9 mouse cellular contexts compared by ENCODE assay signal in genomic region chr4:40851031-40851762, GRCm38 (mm10). TPM values are rescaled to one million over a fixed set of nuclear protein-coding genes. Genes with fewer than 3 reads are reported as not detected.
A peak's percentile ranks its signal among the peaks of the same experiment; 100 is the strongest.
DNase-seq lines count a peak whose midpoint lies in the region; ATAC-seq lines count a peak whose summit lies in the region.
"Had no signal": no experiment of that assay in that cellular context is flagged by ENCODE, and none has a peak within 500 bp of the region (broad histone marks: within the 10 kb centered on the region; RNA-seq: fewer than 3 reads in every experiment).

No protein-coding gene starts in this region.

- no peaks in the 10 kb centered on the region for H3K9me3 ChIP-seq in erythroblast, embryonic 14.5 days (ENCODE audit: control insufficient read depth, low read length)
- H3K9me3 ChIP-seq in hindbrain, embryonic 14.5 days (ENCODE audit: control insufficient read depth, low read length): no peaks in the 10 kb centered on the region

- no peak overlapping the region for H3K27ac ChIP-seq in hindbrain, embryonic 14.5 days
- peak overlapping the region; percentile 88 for H3K27ac ChIP-seq in macrophage

- 81% methylated on average over 6 of the region's 6 CpGs for WGBS in hindbrain, embryonic 14.5 days
- WGBS in macrophage (ENCODE audit: missing documents): 11% methylated on average over 5 of the region's 6 CpGs

- peak; percentile 14 for DNase-seq in Muller cell, postnatal 12 days (ENCODE audit: inconsistent ontology term)
- DNase-seq in hindbrain, embryonic 14.5 days (ENCODE audit: low spot score): no peak
- no peak for DNase-seq in yolk sac, embryonic 10.5 days (ENCODE audit: low spot score)
- DNase-seq in layer of hippocampus, adult 8-10 months (ENCODE audit: low spot score in 2 of 2): no peak
- no peak for DNase-seq in left cerebral cortex, adult 9 months (ENCODE audit: low spot score in 2 of 2)
- DNase-seq: cerebellum, adult 11-12 months had no signal

- peak overlapping the region; percentile 85 for H3K4me3 ChIP-seq in erythroblast, embryonic 14.5 days (replicated peaks)
- H3K4me3 ChIP-seq in hindbrain, embryonic 14.5 days (replicated peaks; ENCODE audit: low read length): no peak overlapping the region
- H3K4me3 ChIP-seq in macrophage (ENCODE audit: inconsistent target): peak overlapping the region; percentile 93

- peaks cover 78% of the 10 kb centered on the region for H3K4me1 ChIP-seq in erythroblast, embryonic 14.5 days (ENCODE audit: control insufficient read depth)
- H3K4me1 ChIP-seq in hindbrain, embryonic 14.5 days (replicated peaks; ENCODE audit: control insufficient read depth, insufficient read depth, low read length): peaks cover 29% of the 10 kb centered on the region

- no peak for ATAC-seq in erythroblast, adult 5-6 weeks (replicated peaks; ENCODE audit: low FRiP score, poor library complexity, severe bottlenecking)
- ATAC-seq in hindbrain, embryonic 14.5 days (ENCODE audit: low FRiP score): no peak

- peaks cover 58% of the 10 kb centered on the region for H3K36me3 ChIP-seq in erythroblast, embryonic 14.5 days (ENCODE audit: control insufficient read depth)
- H3K36me3 ChIP-seq in hindbrain, embryonic 14.5 days (replicated peaks; ENCODE audit: control insufficient read depth, insufficient read depth): no peaks in the 10 kb centered on the region
- H3K36me3 ChIP-seq in macrophage (ENCODE audit: inconsistent target): no peaks in the 10 kb centered on the region

- H3K9ac ChIP-seq in hindbrain, embryonic 14.5 days: peak overlapping the region; percentile 16; the same call in 1 of the 2 replicates

- no peaks in the 10 kb centered on the region for H3K27me3 ChIP-seq in erythroblast, embryonic 14.5 days (ENCODE audit: control insufficient read depth)
- no peaks in the 10 kb centered on the region for H3K27me3 ChIP-seq in hindbrain, embryonic 14.5 days (ENCODE audit: control insufficient read depth, insufficient read depth, low read length)

- H3K79me2 ChIP-seq in macrophage (ENCODE audit: inconsistent target): peaks cover 70% of the 10 kb centered on the region

- peak overlapping the region; percentile 70 for H3K4me2 ChIP-seq in hindbrain, embryonic 14.5 days (replicated peaks)

RNA-seq across cellular contexts. Expression of gene B4galt1, which starts 2.6 kb away (rescaled TPM):
- polyA plus RNA-seq in erythroblast, embryonic 14.5 days (2012): 2.3 and 2.7 TPM in 2 replicates
- total RNA-seq in erythroblast, adult 5-6 weeks (2015; ENCODE audit: low replicate concordance): 34.5 and 42.3 TPM in 2 replicates
- 29.7 and 31.4 TPM in 2 replicates for total RNA-seq in erythroblast, adult 5-6 weeks (2017; ENCODE audit: low replicate concordance)
- polyA plus RNA-seq in hindbrain, embryonic 14.5 days (2014; fragmentation: Nextera tagmentation; extraction: Ambion mirVana): 8.2 and 9.1 TPM in 2 replicates
- total RNA-seq in macrophage (2018; cell fraction: chromatin; rRNA removed): 10 to 100 TPM; 21.8 to 67.0 (median 38.1) TPM
- total RNA-seq in macrophage (2018; cell fraction: cytosol; rRNA removed): 100 to 1,000 TPM in 10 of 26 experiments, 10 to 100 TPM in 16; 68.0 to 139 (median 95.9) TPM
- 100 to 1,000 TPM in 19 of 26 experiments, 10 to 100 TPM in 7; 52.3 to 227 (median 128) TPM for total RNA-seq in macrophage (2018; cell fraction: nucleus; rRNA removed)
- polyA plus RNA-seq in macrophage (2018): 54.5 to 89.1 TPM (median 55.9 TPM) in 3 replicates
- 10 to 100 TPM in 2 of 4 experiments, 1 to 10 TPM in 2; 6.7 to 13.0 (median 9.0) TPM for total RNA-seq in layer of hippocampus, adult 8-10 months (2022)
